Mouse (Mus musculus) forebrain, embryonic 14.5 days (tissue): ENCODE measurements at regions not wholly inside any gene's neighbourhood (a gene's known extent, or its start where the extent isn't known, plus 50 kb on each side); places are given as distances from the start of the nearest gene placed in this dataset.

ENCODE experiments used
- ATAC-seq: fragments of 200-750 bp; cut with Nextera tagmentation; 2 replicates; pipeline ENCODE4 v1.8.0; 2017; ENCODE audit warnings: mild to moderate bottlenecking, moderate library complexity
- DNase-seq: peaks from one replicate; pipeline ENCODE4 v3.0.0-alpha.2; 2015; ENCODE audit warnings: low spot score
- H3K27ac ChIP-seq: fragments of 300-500 bp; sonication (generic); 2 replicates; pipeline ENCODE4 v1.5.1; 2014; ENCODE audit warnings: low read depth, mild to moderate bottlenecking, control low read depth, low read length, moderate library complexity
- H3K27me3 ChIP-seq: fragments of 300-500 bp; sonication (generic); replicated peaks from 2 replicates; pipeline ENCODE4 v1.6.1; 2014; ENCODE audit warnings: low read length, control low read depth, mixed read lengths; ENCODE audit not compliant: control insufficient read depth, insufficient read depth
- H3K36me3 ChIP-seq: fragments of 300-500 bp; sonication (generic); 2 replicates; pipeline ENCODE4 v1.6.1; 2014; ENCODE audit warnings: low read length, control low read depth; ENCODE audit not compliant: control insufficient read depth, insufficient read depth
- H3K4me1 ChIP-seq: fragments of 300-500 bp; sonication (generic); 2 replicates; pipeline ENCODE4 v1.6.1; 2014; ENCODE audit warnings: antibody characterized with exemption, low read length, control low read depth; ENCODE audit not compliant: control insufficient read depth, insufficient read depth
- H3K4me2 ChIP-seq: fragments of 300-500 bp; sonication (generic); 2 replicates; pipeline ENCODE4 v1.6.1; 2014; ENCODE audit warnings: mild to moderate bottlenecking, control low read depth, low read length
- H3K4me3 ChIP-seq: fragments of 300-500 bp; sonication (generic); 2 replicates; pipeline ENCODE4 v1.5.1; 2014; ENCODE audit warnings: low read depth, low read length, control low read depth
- H3K9ac ChIP-seq: fragments of 300-500 bp; sonication (generic); 2 replicates; pipeline ENCODE4 v1.6.1; 2014; ENCODE audit warnings: mild to moderate bottlenecking, low read length, control low read depth, moderate library complexity
- H3K9me3 ChIP-seq: fragments of 300-500 bp; sonication (generic); replicated peaks from 2 replicates; pipeline ENCODE4 v1.6.1; 2016; ENCODE audit warnings: low read length, control low read depth, mixed read lengths; ENCODE audit not compliant: control insufficient read depth
- WGBS: fragments of 180-500 bp; shearing (Covaris S2); extraction: QIAGEN DNeasy Blood & Tissue Kit; methylation state at CpG from one replicate; pipeline ENCODE4 v1.1.7; 2014; 5-methylcytosine and 5-hydroxymethylcytosine counted together

GRCm38 (mm10) chr4:31830241-31830640, 133.7 kb upstream of the Map3k7 start:
- Histone ChIP-seq H3K36me3 (no peaks in the 10 kb centered on the region), H3K9ac (no peak overlapping the region), H3K9me3 (no peaks in the 10 kb centered on the region), H3K4me3 (no peak overlapping the region), H3K4me2 (0 out of 2 replicates have a peak overlapping the region, but pooled peaks have one; percentile 4), H3K27ac (no peak overlapping the region), H3K4me1 (no peaks in the 10 kb centered on the region), H3K27me3 (no peaks in the 10 kb centered on the region)
- DNase-seq (no peak), ATAC-seq (no peak)
- 4% methylated on average over 11 of the region's 11 CpGs for WGBS

GRCm38 (mm10) chr4:31831469-31831868, 132.4 kb upstream of the Map3k7 start:
- Histone ChIP-seq H3K27ac (no peak overlapping the region), H3K4me2 (no peak overlapping the region), H3K36me3 (no peaks in the 10 kb centered on the region), H3K27me3 (no peaks in the 10 kb centered on the region), H3K9me3 (no peaks in the 10 kb centered on the region), H3K4me1 (no peaks in the 10 kb centered on the region), H3K9ac (no peak overlapping the region), H3K4me3 (no peak overlapping the region)
- 94% methylated on average over 2 of the region's 2 CpGs for WGBS
- DNase-seq (no peak), ATAC-seq (no peak)

GRCm38 (mm10) chr4:31833828-31834227, 130.1 kb upstream of the Map3k7 start:
- Histone ChIP-seq H3K27me3 (no peaks in the 10 kb centered on the region), H3K36me3 (no peaks in the 10 kb centered on the region), H3K4me3 (no peak overlapping the region), H3K9ac (no peak overlapping the region), H3K4me1 (no peaks in the 10 kb centered on the region), H3K4me2 (no peak overlapping the region), H3K27ac (no peak overlapping the region), H3K9me3 (no peaks in the 10 kb centered on the region)
- 64% methylated on average over 4 of the region's 4 CpGs for WGBS
- no peak for DNase-seq
- ATAC-seq: no peak

- DNase-seq (no peak), ATAC-seq (no peak)
- H3K9ac ChIP-seq: no peak overlapping the region
- no peaks in the 10 kb centered on the region for H3K27me3 ChIP-seq
- no peak overlapping the region for H3K27ac ChIP-seq
- no peaks in the 10 kb centered on the region for H3K4me1 ChIP-seq
- no peaks in the 10 kb centered on the region for H3K9me3 ChIP-seq
- H3K4me2 ChIP-seq: no peak overlapping the region
- 11% methylated on average over 5 of the region's 5 CpGs for WGBS
- no peaks in the 10 kb centered on the region for H3K36me3 ChIP-seq
- no peak overlapping the region for H3K4me3 ChIP-seq
These were observed 128.8 kb upstream of the Map3k7 start for GRCm38 (mm10) chr4:31835051-31835450.

- H3K4me3 ChIP-seq: no peak overlapping the region
- H3K27ac ChIP-seq: no peak overlapping the region
- ATAC-seq (no peak), DNase-seq (no peak)
- H3K9me3 ChIP-seq: no peaks in the 10 kb centered on the region
- 54% methylated on average over 5 of the region's 5 CpGs for WGBS
- no peaks in the 10 kb centered on the region for H3K36me3 ChIP-seq
- no peaks in the 10 kb centered on the region for H3K27me3 ChIP-seq
- H3K4me2 ChIP-seq: no peak overlapping the region
- H3K9ac ChIP-seq: no peak overlapping the region
- no peaks in the 10 kb centered on the region for H3K4me1 ChIP-seq
These were observed 125.3 kb upstream of the Map3k7 start for GRCm38 (mm10) chr4:31838592-31838991.

- Histone ChIP-seq H3K27me3 (no peaks in the 10 kb centered on the region), H3K9ac (no peak overlapping the region), H3K4me2 (no peak overlapping the region), H3K9me3 (no peaks in the 10 kb centered on the region), H3K4me3 (no peak overlapping the region), H3K4me1 (no peaks in the 10 kb centered on the region), H3K27ac (no peak overlapping the region), H3K36me3 (no peaks in the 10 kb centered on the region)
- DNase-seq (no peak), ATAC-seq (no peak)
- WGBS: 72% methylated on average over 6 of the region's 6 CpGs
These were observed 114.1 kb upstream of the Map3k7 start for GRCm38 (mm10) chr4:31849763-31850162.

- no peaks in the 10 kb centered on the region for H3K9me3 ChIP-seq
- DNase-seq (peak; percentile 38), ATAC-seq (no peak)
- no peaks in the 10 kb centered on the region for H3K27me3 ChIP-seq
- H3K4me2 ChIP-seq: no peak overlapping the region
- H3K9ac ChIP-seq: no peak overlapping the region
- no peak overlapping the region for H3K27ac ChIP-seq
- no peak overlapping the region for H3K4me3 ChIP-seq
- WGBS: 49% methylated on average over 3 of the region's 3 CpGs
- no peaks in the 10 kb centered on the region for H3K4me1 ChIP-seq
- no peaks in the 10 kb centered on the region for H3K36me3 ChIP-seq
These were observed 112.9 kb upstream of the Map3k7 start for GRCm38 (mm10) chr4:31851006-31851405.

- H3K27me3 ChIP-seq: no peaks in the 10 kb centered on the region
- H3K36me3 ChIP-seq: no peaks in the 10 kb centered on the region
- no peak overlapping the region for H3K4me2 ChIP-seq
- ATAC-seq: no peak
- 68% methylated on average over 6 of the region's 6 CpGs for WGBS
- no peak overlapping the region for H3K9ac ChIP-seq
- no peaks in the 10 kb centered on the region for H3K4me1 ChIP-seq
- no peaks in the 10 kb centered on the region for H3K9me3 ChIP-seq
- no peak for DNase-seq
- no peak overlapping the region for H3K4me3 ChIP-seq
- no peak overlapping the region for H3K27ac ChIP-seq
These were observed 110.0 kb upstream of the Map3k7 start for GRCm38 (mm10) chr4:31853851-31854250.

- H3K9me3 ChIP-seq: no peaks in the 10 kb centered on the region
- no peak for DNase-seq
- H3K27ac ChIP-seq: no peak overlapping the region
- ATAC-seq: no peak
- H3K9ac ChIP-seq: no peak overlapping the region
- no peaks in the 10 kb centered on the region for H3K4me1 ChIP-seq
- H3K4me3 ChIP-seq: no peak overlapping the region
- H3K36me3 ChIP-seq: no peaks in the 10 kb centered on the region
- 95% methylated on average over 2 of the region's 2 CpGs for WGBS
- H3K27me3 ChIP-seq: no peaks in the 10 kb centered on the region
- no peak overlapping the region for H3K4me2 ChIP-seq
These were observed 103.5 kb upstream of the Map3k7 start for GRCm38 (mm10) chr4:31860389-31860788.
